Mouse (Mus musculus) bone marrow, adult 2 months (tissue): ENCODE data around the gene Pigyl. TPM values are rescaled to one million over a fixed set of nuclear protein-coding genes. Genes with fewer than 3 reads are reported as not detected.

Experiments used
- H3K27ac ChIP-seq: fragments of 200-500 bp; 2 replicates; pipeline ENCODE4 v1.5.1; 2012; ENCODE audit warnings: low read depth, mild to moderate bottlenecking, control low read depth, inconsistent platforms, low read length; ENCODE audit not compliant: control insufficient read depth, poor library complexity, insufficient read depth
- H3K4me1 ChIP-seq: fragments of 200-500 bp; 2 replicates; pipeline ENCODE4 v1.6.1; 2011; ENCODE audit warnings: low read length; ENCODE audit not compliant: control insufficient read depth, insufficient read depth
- H3K4me3 ChIP-seq: fragments of 200-500 bp; replicated peaks from 2 replicates; pipeline ENCODE3; 2011; ENCODE audit warnings: mild to moderate bottlenecking, low read depth, low read length, control low read depth; ENCODE audit not compliant: control insufficient read depth
- CTCF ChIP-seq: fragments of 200-500 bp; IDR thresholded peaks from 2 replicates; pipeline ENCODE4 v1.5.1; 2011; ENCODE audit warnings: low read length, control low read depth; ENCODE audit not compliant: control insufficient read depth, insufficient read depth
- POLR2A ChIP-seq: fragments of 200-500 bp; IDR thresholded peaks from 2 replicates; pipeline ENCODE4 v1.6.1; 2011; ENCODE audit warnings: low read depth, mild to moderate bottlenecking, control low read depth, low read length, borderline replicate concordance; ENCODE audit not compliant: control insufficient read depth
- WGBS: fragments of 180-500 bp; shearing (Covaris S2); methylation state at CpG from one replicate; pipeline ENCODE4 v1.1.7; 2018; 5-methylcytosine and 5-hydroxymethylcytosine counted together
- polyA plus RNA-seq: library from polyadenylated mRNA; stranded (reverse); fragments of >200 nt; gene quantifications from 2 replicates; pipeline ENCODE4 v1.2.4, GENCODE M21; 2011; ENCODE audit warnings: low replicate concordance; ENCODE audit not compliant: missing spikeins, insufficient read depth, insufficient read length

Gene Pigyl
- polyA plus RNA-seq, 1 experiment: 23.3 TPM

DNA sequence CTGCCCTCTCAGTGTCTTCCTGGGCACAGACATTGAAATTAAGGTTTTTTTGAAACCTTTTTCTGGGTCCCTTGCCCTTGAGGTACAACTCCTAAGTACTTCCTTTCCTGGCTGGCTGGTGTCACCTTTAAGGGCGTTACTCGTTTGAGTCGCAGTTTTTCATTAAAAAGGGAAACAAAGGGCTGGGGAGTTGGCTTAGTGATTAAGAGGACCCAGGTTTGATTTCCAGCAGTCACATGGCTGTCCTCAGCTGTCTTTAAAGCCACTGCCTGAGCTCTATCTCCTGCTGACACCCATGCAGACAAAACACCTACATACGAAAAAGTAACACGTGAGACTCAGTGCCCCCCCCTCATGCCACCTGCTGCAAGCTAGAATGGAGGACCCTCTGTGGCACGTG, 9.3 kb downstream of the Pigyl start:
- no peak overlapping the region for H3K27ac ChIP-seq
- no peak for TF ChIP-seq POLR2A
- no peak for TF ChIP-seq CTCF
- H3K4me1 ChIP-seq: no peaks in the 10 kb centered on the region
- 46% methylated on average over 6 of the region's 6 CpGs for WGBS
- H3K4me3 ChIP-seq: no peak overlapping the region

DNA sequence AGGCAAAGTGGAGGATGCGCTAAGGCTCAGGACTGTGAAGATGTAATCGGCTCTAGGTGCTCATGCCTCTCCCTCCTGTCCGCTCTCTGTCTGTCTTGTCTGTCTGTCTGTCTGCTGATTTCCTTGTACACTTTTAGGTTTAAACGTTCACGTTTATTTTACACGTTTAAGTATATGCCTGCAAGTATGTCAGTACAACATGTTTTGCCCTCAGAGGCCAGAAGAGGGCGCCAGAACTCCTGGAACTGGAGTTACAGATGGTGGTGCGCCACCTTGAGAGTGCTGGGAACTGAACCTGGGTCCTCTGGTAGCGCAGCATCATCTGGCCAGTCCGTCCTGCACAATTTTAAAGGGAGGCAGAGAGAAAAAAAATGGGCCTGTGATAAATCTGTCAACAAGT, 10.0 kb downstream of the Pigyl start:
- Histone ChIP-seq H3K4me3 (no peak overlapping the region), H3K4me1 (no peaks in the 10 kb centered on the region), H3K27ac (no peak overlapping the region)
- 88% methylated on average over 10 of the region's 10 CpGs for WGBS
- TF ChIP-seq POLR2A (no peak), CTCF (no peak)

DNA sequence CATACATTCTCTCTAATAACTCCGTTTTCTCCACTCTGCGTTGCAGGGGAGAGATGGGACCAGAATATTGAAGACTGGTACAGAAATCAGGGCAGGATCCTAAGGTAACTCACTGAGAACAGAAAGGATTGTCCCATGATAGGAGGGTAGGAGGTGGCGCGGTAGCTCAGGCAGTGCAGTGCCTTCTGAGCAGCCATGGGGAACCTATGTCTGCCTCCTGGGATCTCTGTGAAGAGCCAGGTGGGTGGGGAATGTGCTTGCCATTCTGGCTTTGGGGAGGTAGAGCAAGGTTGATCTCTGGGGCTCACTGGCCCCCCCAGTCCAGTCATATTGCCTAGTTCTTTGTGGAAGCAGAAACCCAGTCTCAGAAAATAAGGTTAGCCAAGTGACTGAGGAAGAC, 11.1 kb downstream of the Pigyl start:
- TF ChIP-seq CTCF (no peak), POLR2A (no peak)
- no peak overlapping the region for H3K4me3 ChIP-seq
- no peaks in the 10 kb centered on the region for H3K4me1 ChIP-seq
- WGBS: 95% methylated on average over 4 of the region's 4 CpGs
- no peak overlapping the region for H3K27ac ChIP-seq

DNA sequence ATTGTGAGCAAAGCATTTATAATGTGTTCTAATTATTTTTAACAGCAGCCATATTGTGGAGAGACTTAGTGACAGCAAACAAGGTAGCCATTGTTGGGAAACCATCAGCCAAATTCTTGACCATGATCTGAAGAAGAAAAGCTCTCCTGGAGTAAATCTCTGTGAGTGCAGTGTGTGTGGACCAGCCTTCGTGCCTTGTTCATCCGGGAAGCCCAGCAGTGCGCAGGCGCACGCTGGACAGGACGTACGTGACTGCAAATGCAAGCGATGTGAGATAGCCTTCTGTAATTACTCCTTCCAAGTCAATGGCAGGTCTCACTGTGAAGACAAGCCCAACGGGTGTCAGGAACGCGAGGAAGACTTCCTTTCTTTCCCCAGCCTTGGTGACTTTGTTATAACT, 12.7 kb downstream of the Pigyl start:
- no peak overlapping the region for H3K4me3 ChIP-seq
- H3K4me1 ChIP-seq: no peaks in the 10 kb centered on the region
- 90% methylated on average over 11 of the region's 11 CpGs for WGBS
- TF ChIP-seq POLR2A: no peak
- no peak for TF ChIP-seq CTCF
- no peak overlapping the region for H3K27ac ChIP-seq

DNA sequence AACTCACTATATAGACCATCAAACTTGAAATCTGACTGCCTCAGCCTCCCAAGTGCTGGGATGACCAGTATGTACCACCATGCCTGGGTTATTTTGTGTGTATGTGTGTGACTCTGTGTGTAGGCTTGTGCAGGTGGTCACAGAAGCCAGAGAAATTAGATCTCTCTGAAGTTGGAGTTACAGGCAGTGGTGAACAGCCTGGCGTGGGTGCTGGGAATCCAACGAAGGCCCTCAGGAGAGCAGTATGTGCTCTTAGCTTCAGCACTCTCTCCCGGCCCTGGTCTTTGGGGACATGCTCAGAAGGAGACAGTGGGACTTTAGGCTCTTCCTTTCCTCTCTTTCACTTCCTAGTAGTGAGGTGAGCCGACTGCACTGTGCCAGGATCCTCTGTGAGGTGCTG, 15.7 kb downstream of the Pigyl start:
- TF ChIP-seq POLR2A (no peak), CTCF (no peak)
- WGBS: 78% methylated on average over 4 of the region's 4 CpGs
- Histone ChIP-seq H3K4me3 (no peak overlapping the region), H3K4me1 (no peaks in the 10 kb centered on the region), H3K27ac (no peak overlapping the region)

DNA sequence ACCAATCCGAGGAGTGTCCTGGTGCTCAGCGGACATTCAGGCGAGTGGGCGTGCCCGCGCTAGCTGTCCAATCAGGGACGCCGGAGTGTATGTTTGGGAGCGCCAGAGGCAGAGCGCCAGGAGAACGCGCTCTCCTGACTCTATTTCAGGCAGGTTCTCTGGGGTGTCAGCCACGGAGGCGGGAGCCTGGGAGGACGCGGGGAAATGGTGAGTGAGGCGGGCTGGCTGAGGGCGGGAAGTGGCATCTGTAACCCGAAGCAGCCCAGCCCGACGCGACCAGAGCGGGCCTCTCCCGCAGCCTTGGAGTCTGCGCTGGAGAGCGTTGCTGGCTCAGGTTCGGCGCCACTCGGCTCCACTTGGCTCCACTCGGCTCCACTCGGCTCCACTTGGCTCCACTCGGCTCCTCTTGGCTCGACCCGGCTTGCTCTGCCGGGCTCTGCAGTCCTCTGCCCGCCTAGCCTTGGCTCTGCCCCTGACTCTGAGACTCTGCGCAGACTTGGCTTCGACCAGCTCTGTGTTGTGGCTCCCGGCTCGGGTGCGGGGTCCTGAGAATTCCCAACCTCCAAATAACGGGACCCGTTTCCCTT, 31.5 kb downstream of the Pigyl start, which contains the start of gene Zfp872:
TSS of gene Zfp872 (plus strand) at position 66 of the 587 bp plus-strand sequence.
- 22% methylated on average over 43 of the region's 43 CpGs for WGBS
- no peak for TF ChIP-seq CTCF
- TF ChIP-seq POLR2A: no peak
- no peak within 1 kb of the TSS; the same call in 1 of the 2 replicates for H3K27ac ChIP-seq
- H3K4me3 ChIP-seq: no peak within 1 kb of the TSS
- H3K4me1 ChIP-seq: no peaks in the 10 kb centered on the region

DNA sequence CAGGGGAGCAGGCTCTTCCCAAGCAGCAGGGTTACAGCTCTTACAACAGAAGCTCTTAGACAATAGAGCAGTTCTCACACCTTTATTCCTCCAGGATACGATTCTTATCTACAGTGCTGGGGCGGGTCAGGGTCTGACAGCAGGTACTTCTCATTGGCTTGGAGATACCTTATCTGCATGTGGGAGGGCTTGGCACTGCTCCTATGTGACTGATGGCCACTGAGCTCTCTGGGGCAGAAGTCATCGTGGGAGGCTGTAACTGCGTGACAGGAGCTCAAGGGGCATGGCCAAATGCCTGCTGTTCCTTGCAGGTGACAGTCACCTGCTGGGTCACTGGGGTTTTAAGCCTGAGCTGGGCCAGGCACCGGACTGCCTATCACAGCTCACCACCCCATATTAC, 39.8 kb downstream of the Pigyl start:
- H3K27ac ChIP-seq: no peak overlapping the region
- WGBS: 47% methylated on average over 5 of the region's 5 CpGs
- no peaks in the 10 kb centered on the region; the same call in 1 of the 2 replicates for H3K4me1 ChIP-seq
- no peak for TF ChIP-seq CTCF
- TF ChIP-seq POLR2A: no peak
- H3K4me3 ChIP-seq: no peak overlapping the region

Other genes with a start within 250 kb of the Pigyl start
- gene Rab3d, start 238.7 kb upstream of the Pigyl start, polyA plus RNA-seq: 8.5 and 20.9 TPM in 2 replicates
- not detected in 2 replicates for gene Ccdc159, start 229.4 kb upstream of the Pigyl start, polyA plus RNA-seq
- gene Tmem205, start 229.3 kb upstream of the Pigyl start, polyA plus RNA-seq: 9.2 and 37.4 TPM in 2 replicates
- 1.4 and 2.1 TPM in 2 replicates for gene Plppr2, start 219.8 kb upstream of the Pigyl start, polyA plus RNA-seq
- 4.2 and 5.7 TPM in 2 replicates for gene Swsap1, start 201.1 kb upstream of the Pigyl start, polyA plus RNA-seq
- gene Epor, start 193.3 kb upstream of the Pigyl start, polyA plus RNA-seq: 103 and 152 TPM in 2 replicates
- gene Rgl3, start 167.4 kb upstream of the Pigyl start, polyA plus RNA-seq: 1.6 and 5.0 TPM in 2 replicates
- gene Ccdc151, start 154.2 kb upstream of the Pigyl start, polyA plus RNA-seq: not detected in 2 replicates
- gene Prkcsh, start 154.0 kb upstream of the Pigyl start, polyA plus RNA-seq: 20.8 and 35.2 TPM in 2 replicates
- 1.1 TPM in 1 of 2 replicates, not detected in the other for gene Elavl3, start 104.8 kb upstream of the Pigyl start, polyA plus RNA-seq
- gene Gm49318, start 85.6 kb upstream of the Pigyl start, polyA plus RNA-seq: not detected in 2 replicates
- gene Zfp653, start 85.5 kb upstream of the Pigyl start, polyA plus RNA-seq: 12.8 and 15.3 TPM in 2 replicates
- 10.4 and 18.7 TPM in 2 replicates for gene Ecsit, start 71.4 kb upstream of the Pigyl start, polyA plus RNA-seq
- not detected in 2 replicates for gene Cnn1, start 57.6 kb upstream of the Pigyl start, polyA plus RNA-seq
- gene Elof1, start 39.7 kb upstream of the Pigyl start, polyA plus RNA-seq: 39.9 and 54.1 TPM in 2 replicates
- gene Acp5, start 21.1 kb upstream of the Pigyl start, polyA plus RNA-seq: 89.7 and 103 TPM in 2 replicates
- gene Zfp872, start 31.2 kb downstream of the Pigyl start, polyA plus RNA-seq: not detected in 2 replicates
- 12.2 and 29.0 TPM in 2 replicates for gene Zfp809, start 68.9 kb downstream of the Pigyl start, polyA plus RNA-seq
- 1.9 TPM in 1 of 2 replicates, not detected in the other for gene Zfp599, start 103.0 kb downstream of the Pigyl start, polyA plus RNA-seq
- 10.3 and 20.5 TPM in 2 replicates for gene Zfp810, start 150.8 kb downstream of the Pigyl start, polyA plus RNA-seq
- gene Anln, start 232.3 kb downstream of the Pigyl start, polyA plus RNA-seq: 26.1 and 35.5 TPM in 2 replicates